In genomic region chr10:41930966-41931365, GRCm38 (mm10) we compare ENCODE assay signal across 19 mouse cellular contexts.
DNase-seq lines count a peak whose midpoint lies in the region; ATAC-seq and TF ChIP-seq lines count a peak whose summit lies in the region.
"Had no signal": no experiment of that assay in that cellular context is flagged by ENCODE, and none has a peak within 500 bp of the region (broad histone marks: within the 10 kb centered on the region; RNA-seq: fewer than 3 reads in every experiment).

No protein-coding gene starts in this region.

- no peaks in the 10 kb centered on the region for H3K79me2 ChIP-seq in MEL (ENCODE audit: control insufficient read depth, insufficient read depth, low read length, poor library complexity)

- H3K27ac ChIP-seq in kidney, postnatal 0 days: no peak overlapping the region
- H3K27ac ChIP-seq in MEL (ENCODE audit: control insufficient read depth, low read depth, low read length): no peak overlapping the region
- H3K27ac ChIP-seq: embryonic facial prominence, embryonic 10.5 days; liver, embryonic 13.5 days had no signal

- no peak for TF ChIP-seq RAD21 in MEL (IDR thresholded peaks at IDR 0.05; ENCODE audit: low read depth, low read length)

- no peaks in the 10 kb centered on the region for H3K36me3 ChIP-seq in kidney, postnatal 0 days (ENCODE audit: insufficient read depth, low read length)
- H3K36me3 ChIP-seq in MEL (ENCODE audit: control insufficient read depth in 1 of 2, insufficient read depth in 2 of 2, low read length in 2 of 2): peaks cover 0 to 9% of the 10 kb centered on the region in 2 experiments; a peak in 2 of 4 replicates
- H3K36me3 ChIP-seq: embryonic facial prominence, embryonic 10.5 days; forebrain, embryonic 15.5 days; liver, embryonic 13.5 days had no signal

- no peak overlapping the region for H3K4me2 ChIP-seq in kidney, postnatal 0 days (ENCODE audit: low read length)
- H3K4me2 ChIP-seq: forebrain, embryonic 15.5 days; heart, embryonic 11.5 days; liver, embryonic 13.5 days had no signal

- no peak overlapping the region for H3K9ac ChIP-seq in kidney, postnatal 0 days (ENCODE audit: low read depth, low read length)
- no peak overlapping the region for H3K9ac ChIP-seq in MEL (ENCODE audit: control insufficient read depth, low read depth, low read length, poor library complexity, severe bottlenecking)
- H3K9ac ChIP-seq: forebrain, embryonic 15.5 days; liver, embryonic 13.5 days had no signal

- WGBS in kidney, postnatal 0 days: 35% methylated on average over 4 of the region's 4 CpGs

- peak; percentile 47 for DNase-seq in cerebellum, adult 9-10 months
- DNase-seq in cerebellum, postnatal 4 days (ENCODE audit: low spot score in 2 of 2): no peak
- peak; percentile 50 for DNase-seq in kidney, postnatal 0 days (ENCODE audit: low spot score)
- no peak for DNase-seq in kidney, adult 18-20 months
- peak; percentile 42 for DNase-seq in MEL (ENCODE audit: low read depth, low spot score)
- DNase-seq in cerebellum, adult 9-11 months: peak; percentile 44
- no peak for DNase-seq in right cerebral cortex, postnatal 10 days (ENCODE audit: low spot score in 2 of 2)
- DNase-seq: adrenal gland, adult 2 months; gastrocnemius, postnatal 10 days; liver, embryonic 13.5 days; lung, adult 2 months; lung, postnatal 36 days; midbrain, embryonic 14.5 days; right cerebral cortex, postnatal 25 days; spleen, adult 18-20 months had no signal

- peaks cover 16% of the 10 kb centered on the region for H3K4me1 ChIP-seq in kidney, postnatal 0 days (replicated peaks; ENCODE audit: insufficient read depth, low read length)
- peaks cover 0 to 22% of the 10 kb centered on the region in 2 experiments; a peak in 3 of 4 replicates for H3K4me1 ChIP-seq in MEL (ENCODE audit: control insufficient read depth in 1 of 2, insufficient read depth in 2 of 2, low read length in 2 of 2)

- TF ChIP-seq EP300 in MEL (IDR thresholded peaks at IDR 0.05; ENCODE audit: low read depth in 1 of 2, low read length in 2 of 2): no peak

- no peaks in the 10 kb centered on the region for H3K9me3 ChIP-seq in kidney, postnatal 0 days (replicated peaks; ENCODE audit: low read length)
- no peaks in the 10 kb centered on the region for H3K9me3 ChIP-seq in MEL (replicated peaks; ENCODE audit: insufficient read depth, low read length)
- H3K9me3 ChIP-seq: embryonic facial prominence, embryonic 10.5 days; forebrain, embryonic 15.5 days; liver, embryonic 13.5 days had no signal

- no peak for TF ChIP-seq CTCF in kidney, postnatal 0 days (IDR thresholded peaks at IDR 0.05; ENCODE audit: low read depth)
- TF ChIP-seq CTCF in MEL (IDR thresholded peaks at IDR 0.05 in 2 of 3, conservative IDR thresholded peaks at IDR 0.05 in 1 of 3; ENCODE audit: control insufficient read depth in 1 of 3, insufficient read depth in 1 of 3, low read depth in 2 of 3, low read length in 3 of 3, poor library complexity in 1 of 3, severe bottlenecking in 1 of 3): no peak

- H3K4me3 ChIP-seq in kidney, postnatal 0 days (replicated peaks; ENCODE audit: low read depth, low read length): no peak overlapping the region
- H3K4me3 ChIP-seq in MEL (ENCODE audit: control insufficient read depth in 1 of 2, insufficient read depth in 1 of 2, low read depth in 2 of 2, low read length in 2 of 2): no peak overlapping the region
- H3K4me3 ChIP-seq: embryonic facial prominence, embryonic 10.5 days; forebrain, embryonic 15.5 days; liver, embryonic 13.5 days had no signal

- no peak for TF ChIP-seq POLR2A in MEL (IDR thresholded peaks at IDR 0.05; ENCODE audit: control insufficient read depth in 1 of 2, insufficient read depth in 1 of 2, low read depth in 1 of 2, low read length in 2 of 2, poor library complexity in 1 of 2)

- no peak for ATAC-seq in kidney, postnatal 0 days (replicated peaks; ENCODE audit: low FRiP score, low read depth)
- ATAC-seq: forebrain, embryonic 15.5 days; intestine, postnatal 0 days had no signal

- H3K27me3 ChIP-seq in kidney, postnatal 0 days (ENCODE audit: insufficient read depth, low read length): no peaks in the 10 kb centered on the region
- no peaks in the 10 kb centered on the region for H3K27me3 ChIP-seq in MEL (ENCODE audit: control insufficient read depth in 1 of 2, insufficient read depth in 2 of 2, low read length in 2 of 2)
- H3K27me3 ChIP-seq: forebrain, embryonic 15.5 days had no signal

TF ChIP-seq in MEL, 35 proteins besides CTCF, POLR2A, EP300 and RAD21:
- no peak for TF ChIP-seq E2F4 (IDR thresholded peaks at IDR 0.05; ENCODE audit: borderline replicate concordance, low read depth, low read length)
- TF ChIP-seq MYC (IDR thresholded peaks at IDR 0.05; ENCODE audit: low read depth, low read length): no peak
- no peak for TF ChIP-seq ZC3H11A (IDR thresholded peaks at IDR 0.05; ENCODE audit: low read depth, low read length)
- TF ChIP-seq MAFK (IDR thresholded peaks at IDR 0.05; ENCODE audit: borderline replicate concordance, low read depth, low read length): no peak
- TF ChIP-seq HCFC1 (IDR thresholded peaks at IDR 0.05; ENCODE audit: low read depth, low read length): no peak
- TF ChIP-seq KAT2A (conservative IDR thresholded peaks at IDR 0.05; ENCODE audit: low read depth, low read length): no peak
- no peak for TF ChIP-seq CHD2 (IDR thresholded peaks at IDR 0.05; ENCODE audit: low read length)
- TF ChIP-seq USF1 (IDR thresholded peaks at IDR 0.05; ENCODE audit: low read depth, low read length): no peak
- no peak for TF ChIP-seq ZNF384 (IDR thresholded peaks at IDR 0.05; ENCODE audit: low read depth, low read length)
- no peak for TF ChIP-seq TCF12 (IDR thresholded peaks at IDR 0.05; ENCODE audit: low read depth, low read length)
- TF ChIP-seq BHLHE40 (IDR thresholded peaks at IDR 0.05; ENCODE audit: borderline replicate concordance, low read depth, low read length): no peak
- no peak for TF ChIP-seq TBP (IDR thresholded peaks at IDR 0.05; ENCODE audit: low read depth, low read length)
- no peak for TF ChIP-seq MXI1 (IDR thresholded peaks at IDR 0.05; ENCODE audit: low read depth, low read length)
- TF ChIP-seq GABPA (IDR thresholded peaks at IDR 0.05; ENCODE audit: low read depth, low read length): no peak
- TF ChIP-seq POLR2AphosphoS2 (IDR thresholded peaks at IDR 0.05; ENCODE audit: low read length): no peak
- TF ChIP-seq RCOR1 (IDR thresholded peaks at IDR 0.05; ENCODE audit: low read depth, low read length): no peak
- TF ChIP-seq NRF1 (IDR thresholded peaks at IDR 0.05; ENCODE audit: insufficient read depth, low read depth, low read length, poor library complexity, severe bottlenecking): no peak
- no peak for TF ChIP-seq NELFE (IDR thresholded peaks at IDR 0.05; ENCODE audit: low read depth, low read length)
- no peak for TF ChIP-seq MEF2A (IDR thresholded peaks at IDR 0.05; ENCODE audit: extremely low read depth, insufficient replicate concordance, low read depth, low read length, poor library complexity, severe bottlenecking)
- TF ChIP-seq JUND (IDR thresholded peaks at IDR 0.05; ENCODE audit: low read depth, low read length): no peak

Comparison
In these comparisons a context has a peak if more than half of its experiments do, and no peak if none do; other contexts are left out.
1. DNase-seq: peak in cerebellum, adult 9-10 months (single experiment), kidney, postnatal 0 days (single experiment), MEL (single experiment) and cerebellum, adult 9-11 months (single experiment); none in cerebellum, postnatal 4 days (0 of 2), kidney, adult 18-20 months (single experiment) and right cerebral cortex, postnatal 10 days (0 of 2).